Mouse (Mus musculus): Measurements from ENCODE around the gene Rab37. TPM values are rescaled to one million over a fixed set of nuclear protein-coding genes. Genes with fewer than 3 reads are reported as not detected.

The Rab37 gene
- polyA plus RNA-seq, 1 experiment from 2014 or later: 0.90 TPM

- H3K4me3 ChIP-seq: no peak overlapping the region
- peaks cover 16% of the 10 kb centered on the region for H3K27me3 ChIP-seq (ENCODE audit: poor library complexity, severe bottlenecking)
- WGBS: 25% methylated on average over 12 of the region's 12 CpGs
- H3K36me3 ChIP-seq (replicated peaks): peaks cover 26% of the 10 kb centered on the region
- H3K4me1 ChIP-seq: peaks cover 35% of the 10 kb centered on the region
- no peaks in the 10 kb centered on the region for H3K9me3 ChIP-seq
- peak; percentile 83 for DNase-seq (ENCODE audit: extremely low spot score, low spot score)
- no peak overlapping the region for H3K27ac ChIP-seq
Observed at GRCm38 (mm10) chr11:115181913-115182638, 90.8 kb downstream of the Rab37 start.

- 50% methylated on average over 4 of the region's 4 CpGs for WGBS
- Histone ChIP-seq H3K9me3 (no peaks in the 10 kb centered on the region), H3K4me3 (no peak overlapping the region), H3K36me3 (replicated peaks) (peaks cover 21% of the 10 kb centered on the region), H3K27ac (no peak overlapping the region), H3K4me1 (peaks cover 28% of the 10 kb centered on the region), H3K27me3 (ENCODE audit: poor library complexity, severe bottlenecking) (0 out of 2 replicates have a peak, but pooled peaks cover 10% of the 10 kb centered on the region)
- no peak for DNase-seq (ENCODE audit: extremely low spot score, low spot score)
Observed at GRCm38 (mm10) chr11:115184973-115185372, 93.7 kb downstream of the Rab37 start.

- H3K4me1 ChIP-seq: peaks cover 31% of the 10 kb centered on the region
- under 1% methylated on average over 39 of the region's 39 CpGs for WGBS
- peak within 1 kb of the TSS; percentile 86 for H3K27ac ChIP-seq
- 0 out of 2 replicates have a peak, but pooled peaks cover 10% of the 10 kb centered on the region for H3K27me3 ChIP-seq (ENCODE audit: poor library complexity, severe bottlenecking)
- H3K4me3 ChIP-seq: peak within 1 kb of the TSS; percentile 70
- H3K9me3 ChIP-seq: no peaks in the 10 kb centered on the region
- peak; percentile 99 for DNase-seq (ENCODE audit: extremely low spot score, low spot score)
- H3K36me3 ChIP-seq (replicated peaks): peaks cover 17% of the 10 kb centered on the region
Observed at GRCm38 (mm10) chr11:115187224-115187639, 96.0 kb downstream of the Rab37 start, which contains the start of gene Tmem104. Gene Tmem104 (plus strand): TSS chr11:115187487.

- Histone ChIP-seq H3K27ac (peak within 1 kb of the TSS; percentile 86), H3K4me3 (peak within 1 kb of the TSS; percentile 70), H3K36me3 (replicated peaks) (peaks cover 17% of the 10 kb centered on the region), H3K27me3 (ENCODE audit: poor library complexity, severe bottlenecking) (0 out of 2 replicates have a peak, but pooled peaks cover 9% of the 10 kb centered on the region), H3K4me1 (peaks cover 32% of the 10 kb centered on the region), H3K9me3 (no peaks in the 10 kb centered on the region)
- DNase-seq (ENCODE audit: extremely low spot score, low spot score): no peak
- WGBS: 14% methylated on average over 12 of the region's 12 CpGs
Observed at GRCm38 (mm10) chr11:115187693-115188092, 96.5 kb downstream of the Rab37 start, which contains the start of gene Nat9. Gene Nat9 (minus strand): TSS chr11:115187859.

GRCm38 (mm10) chr11:115188539-115189231 lies 97.5 kb downstream of the Rab37 start:
- peaks cover 17% of the 10 kb centered on the region for H3K36me3 ChIP-seq (replicated peaks)
- H3K9me3 ChIP-seq: no peaks in the 10 kb centered on the region

GRCm38 (mm10) chr11:115189304-115189703 lies 98.1 kb downstream of the Rab37 start:
- Histone ChIP-seq H3K27me3 (ENCODE audit: poor library complexity, severe bottlenecking) (no peaks in the 10 kb centered on the region), H3K4me1 (peaks cover 32% of the 10 kb centered on the region), H3K36me3 (replicated peaks) (peaks cover 17% of the 10 kb centered on the region), H3K27ac (no peak overlapping the region), H3K9me3 (no peaks in the 10 kb centered on the region), H3K4me3 (no peak overlapping the region)
- DNase-seq (ENCODE audit: extremely low spot score, low spot score): no peak
- 91% methylated on average over 6 of the region's 6 CpGs for WGBS

More at GRCm38 (mm10) chr11:115188539-115189231, 97.5 kb downstream of the Rab37 start:
- H3K4me3 ChIP-seq: peak overlapping the region; percentile 70; the same call in 1 of the 2 replicates
- 87% methylated on average over 13 of the region's 13 CpGs for WGBS
- H3K27me3 ChIP-seq (ENCODE audit: poor library complexity, severe bottlenecking): no peaks in the 10 kb centered on the region
- peaks cover 32% of the 10 kb centered on the region for H3K4me1 ChIP-seq
- no peak for DNase-seq (ENCODE audit: extremely low spot score, low spot score)
- H3K27ac ChIP-seq: no peak overlapping the region

GRCm38 (mm10) chr11:115192180-115192579 lies 100.9 kb downstream of the Rab37 start:
- Histone ChIP-seq H3K4me3 (no peak overlapping the region), H3K27ac (no peak overlapping the region), H3K36me3 (replicated peaks) (peaks cover 20% of the 10 kb centered on the region), H3K9me3 (no peaks in the 10 kb centered on the region), H3K27me3 (ENCODE audit: poor library complexity, severe bottlenecking) (no peaks in the 10 kb centered on the region), H3K4me1 (peaks cover 19% of the 10 kb centered on the region)
- no peak for DNase-seq (ENCODE audit: extremely low spot score, low spot score)
- WGBS: 89% methylated on average over 9 of the region's 9 CpGs

GRCm38 (mm10) chr11:115194693-115195092 lies 103.5 kb downstream of the Rab37 start:
- Histone ChIP-seq H3K36me3 (replicated peaks) (peaks cover 20% of the 10 kb centered on the region), H3K4me3 (no peak overlapping the region), H3K4me1 (peaks cover 11% of the 10 kb centered on the region), H3K27me3 (ENCODE audit: poor library complexity, severe bottlenecking) (no peaks in the 10 kb centered on the region), H3K9me3 (no peaks in the 10 kb centered on the region), H3K27ac (no peak overlapping the region)
- 92% methylated on average over 6 of the region's 6 CpGs for WGBS
- no peak for DNase-seq (ENCODE audit: extremely low spot score, low spot score)

- Histone ChIP-seq H3K4me3 (no peak overlapping the region), H3K36me3 (replicated peaks) (peaks cover 17% of the 10 kb centered on the region), H3K9me3 (no peaks in the 10 kb centered on the region), H3K27ac (no peak overlapping the region), H3K27me3 (ENCODE audit: poor library complexity, severe bottlenecking) (no peaks in the 10 kb centered on the region), H3K4me1 (peaks cover 11% of the 10 kb centered on the region)
- no peak for DNase-seq (ENCODE audit: extremely low spot score, low spot score)
- 91% methylated on average over 5 of the region's 5 CpGs for WGBS
Observed at GRCm38 (mm10) chr11:115195933-115196332, 104.7 kb downstream of the Rab37 start.

- H3K36me3 ChIP-seq (replicated peaks): peaks cover 14% of the 10 kb centered on the region; the same call in 1 of the 2 replicates
- WGBS: 89% methylated on average over 8 of the region's 8 CpGs
- no peak overlapping the region for H3K27ac ChIP-seq
- DNase-seq (ENCODE audit: extremely low spot score, low spot score): no peak
- H3K27me3 ChIP-seq (ENCODE audit: poor library complexity, severe bottlenecking): no peaks in the 10 kb centered on the region
- peaks cover 12% of the 10 kb centered on the region for H3K4me1 ChIP-seq
- H3K9me3 ChIP-seq: no peaks in the 10 kb centered on the region
- no peak overlapping the region for H3K4me3 ChIP-seq
Observed at GRCm38 (mm10) chr11:115197558-115197957, 106.3 kb downstream of the Rab37 start.

- no peak for DNase-seq (ENCODE audit: extremely low spot score, low spot score)
- H3K27ac ChIP-seq: no peak overlapping the region
- WGBS: 76% methylated on average over 12 of the region's 12 CpGs
Observed at GRCm38 (mm10) chr11:115198932-115199384, 107.7 kb downstream of the Rab37 start.

GRCm38 (mm10) chr11:115200520-115200919 lies 109.3 kb downstream of the Rab37 start:
- no peak overlapping the region for H3K27ac ChIP-seq
- H3K36me3 ChIP-seq (replicated peaks): peaks cover 25% of the 10 kb centered on the region
- H3K4me3 ChIP-seq: no peak overlapping the region
- no peaks in the 10 kb centered on the region for H3K27me3 ChIP-seq (ENCODE audit: poor library complexity, severe bottlenecking)
- 93% methylated on average over 4 of the region's 4 CpGs for WGBS
- H3K4me1 ChIP-seq: peaks cover 14% of the 10 kb centered on the region
- DNase-seq (ENCODE audit: extremely low spot score, low spot score): no peak
- no peaks in the 10 kb centered on the region for H3K9me3 ChIP-seq

More at GRCm38 (mm10) chr11:115198932-115199384, 107.7 kb downstream of the Rab37 start:
- peaks cover 14% of the 10 kb centered on the region for H3K4me1 ChIP-seq
- peaks cover 16% of the 10 kb centered on the region; the same call in 1 of the 2 replicates for H3K36me3 ChIP-seq (replicated peaks)
- no peaks in the 10 kb centered on the region for H3K27me3 ChIP-seq (ENCODE audit: poor library complexity, severe bottlenecking)
- no peak overlapping the region for H3K4me3 ChIP-seq
- no peaks in the 10 kb centered on the region for H3K9me3 ChIP-seq

Measured in forebrain, embryonic 10.5 days (tissue).